Mouse (Mus musculus): ENCODE measurements around the gene Cyp2c67.
"Not testable (repeated sequence)": the region's sequence is repeated elsewhere in the genome, so short reads cannot be mapped to it uniquely, and the experiment has no call there.

GRCm38 (mm10) chr19:39644551-39644950 lies 4.3 kb downstream of the Cyp2c67 start:
- TF ChIP-seq POLR2A (IDR thresholded peaks at IDR 0.05; ENCODE audit: insufficient read depth, low read length); CTCF (IDR thresholded peaks at IDR 0.05; ENCODE audit: low read depth, low read length): not testable (repeated sequence)
